Mouse (Mus musculus) midbrain, embryonic 12.5 days (tissue): ENCODE measurements around the gene Srgap1. TPM values are rescaled to one million over a fixed set of nuclear protein-coding genes. Genes with fewer than 3 reads are reported as not detected.

ENCODE experiments used
- ATAC-seq: fragments of 200-750 bp; cut with Nextera tagmentation; 2 replicates; pipeline ENCODE4 v1.8.0; 2017; ENCODE audit warnings: low read depth, moderate TSS enrichment, moderate library complexity; ENCODE audit not compliant: low FRiP score
- H3K27ac ChIP-seq: fragments of 300-500 bp; sonication (generic); replicated peaks from 2 replicates; pipeline ENCODE4 v1.5.1; 2016; ENCODE audit warnings: mild to moderate bottlenecking
- H3K27me3 ChIP-seq: fragments of 300-500 bp; sonication (generic); 2 replicates; pipeline ENCODE4 v1.6.1; 2016; ENCODE audit warnings: mild to moderate bottlenecking
- H3K36me3 ChIP-seq: fragments of 300-500 bp; sonication (generic); 2 replicates; pipeline ENCODE4 v1.6.1; 2016
- H3K4me1 ChIP-seq: fragments of 300-500 bp; sonication (generic); 2 replicates; pipeline ENCODE4 v1.6.1; 2016
- H3K4me2 ChIP-seq: fragments of 300-500 bp; sonication (generic); replicated peaks from 2 replicates; pipeline ENCODE4 v1.6.1; 2016; ENCODE audit warnings: mild to moderate bottlenecking, moderate library complexity
- H3K4me3 ChIP-seq: fragments of 300-500 bp; sonication (generic); 2 replicates; pipeline ENCODE4 v1.5.1; 2016; ENCODE audit warnings: mild to moderate bottlenecking
- H3K9ac ChIP-seq: fragments of 300-500 bp; sonication (generic); replicated peaks from 2 replicates; pipeline ENCODE4 v1.6.1; 2016; ENCODE audit warnings: mild to moderate bottlenecking, moderate library complexity
- H3K9me3 ChIP-seq: fragments of 300-500 bp; sonication (generic); 2 replicates; pipeline ENCODE4 v1.6.1; 2016; ENCODE audit warnings: mild to moderate bottlenecking
- WGBS: fragments of 180-500 bp; shearing (Covaris S2); methylation state at CpG from one replicate; pipeline ENCODE4 v1.1.7; 2016; 5-methylcytosine and 5-hydroxymethylcytosine counted together
- polyA plus RNA-seq: library from polyadenylated mRNA; unstranded; fragments of >200 nt; fragmentation: Nextera tagmentation; extraction: Ambion mirVana; gene quantifications from 2 replicates; pipeline ENCODE4 v1.2.1, GENCODE M21; 2016

Srgap1 gene
- polyA plus RNA-seq, 1 experiment from 2014 or later: 30.1 TPM

DNA sequence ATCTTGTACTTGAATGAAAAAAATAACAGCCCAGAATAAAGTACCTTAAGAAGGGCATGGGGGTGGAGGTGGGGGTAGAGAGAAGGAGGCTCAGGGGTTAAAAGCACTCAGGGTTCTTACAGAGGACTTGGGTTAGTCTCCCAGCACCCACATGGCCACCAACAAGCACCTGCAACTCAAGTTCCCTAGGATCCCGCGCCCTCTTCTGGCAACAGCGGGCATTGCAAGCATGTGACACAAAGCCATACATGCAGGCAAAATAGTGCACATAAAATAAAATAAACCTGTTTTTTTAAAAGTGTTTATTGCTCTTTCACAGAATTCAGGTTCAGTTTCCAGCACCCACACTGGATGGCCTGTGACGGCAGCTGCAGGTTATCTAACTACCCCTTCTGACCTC, 6.7 kb downstream of the Srgap1 start:
- no peak for ATAC-seq
- Histone ChIP-seq H3K4me2 (no peak overlapping the region), H3K27me3 (no peaks in the 10 kb centered on the region), H3K4me1 (peaks cover 9% of the 10 kb centered on the region), H3K9ac (no peak overlapping the region), H3K9me3 (no peaks in the 10 kb centered on the region), H3K4me3 (no peak overlapping the region), H3K36me3 (0 out of 2 replicates have a peak, but pooled peaks cover 3% of the 10 kb centered on the region), H3K27ac (no peak overlapping the region)
- WGBS: 39% methylated on average over 4 of the region's 4 CpGs

DNA sequence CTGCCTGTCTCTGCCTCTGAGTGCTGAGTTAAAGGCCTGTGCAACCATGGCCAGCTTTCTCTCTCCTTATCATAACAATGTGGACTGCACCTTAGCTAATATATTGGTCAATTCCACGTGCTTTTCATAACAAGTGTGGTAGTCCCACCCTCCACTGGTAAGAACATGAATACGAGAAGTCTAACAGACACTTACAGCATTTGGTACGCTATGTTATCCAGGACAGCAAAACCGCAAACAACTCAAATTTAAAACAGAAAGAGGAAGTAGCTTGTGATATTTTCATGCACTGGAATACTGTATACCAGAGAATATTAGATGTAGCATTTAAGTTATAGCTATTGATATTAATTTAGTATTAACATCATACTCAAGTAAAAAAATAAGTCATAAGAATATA, 7.5 kb downstream of the Srgap1 start:
- H3K36me3 ChIP-seq: 0 out of 2 replicates have a peak, but pooled peaks cover 3% of the 10 kb centered on the region
- H3K4me1 ChIP-seq: 0 out of 2 replicates have a peak, but pooled peaks cover 3% of the 10 kb centered on the region
- no peaks in the 10 kb centered on the region for H3K9me3 ChIP-seq
- H3K27ac ChIP-seq: no peak overlapping the region
- no peak overlapping the region for H3K4me3 ChIP-seq
- H3K4me2 ChIP-seq: no peak overlapping the region
- 95% methylated on average over 4 of the region's 4 CpGs for WGBS
- ATAC-seq: no peak
- H3K27me3 ChIP-seq: no peaks in the 10 kb centered on the region
- no peak overlapping the region for H3K9ac ChIP-seq

DNA sequence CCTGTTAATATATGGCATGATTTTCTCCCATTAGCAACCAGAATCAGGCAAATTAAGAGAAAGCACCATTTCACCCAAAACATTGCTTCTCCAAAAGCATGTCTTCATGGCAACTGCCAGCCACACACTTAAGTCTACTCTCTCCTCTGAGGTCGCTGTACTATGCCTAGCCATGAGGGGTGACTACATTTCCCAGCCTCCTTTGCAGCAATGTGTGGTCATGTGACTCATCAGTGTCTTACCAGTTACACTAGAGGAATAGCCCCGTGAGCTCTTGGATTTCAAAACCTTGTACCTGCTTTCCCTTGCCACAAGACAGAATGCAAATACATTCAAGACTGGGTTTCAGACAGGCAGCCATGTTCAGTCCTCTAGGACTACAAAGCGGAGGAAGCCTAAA, 8.6 kb downstream of the Srgap1 start:
- no peak overlapping the region for H3K27ac ChIP-seq
- H3K36me3 ChIP-seq: 0 out of 2 replicates have a peak, but pooled peaks cover 3% of the 10 kb centered on the region
- H3K4me1 ChIP-seq: no peaks in the 10 kb centered on the region
- H3K9me3 ChIP-seq: no peaks in the 10 kb centered on the region
- WGBS: 65% methylated on average over 3 of the region's 3 CpGs
- no peak overlapping the region for H3K9ac ChIP-seq
- no peaks in the 10 kb centered on the region for H3K27me3 ChIP-seq
- no peak overlapping the region for H3K4me3 ChIP-seq
- no peak overlapping the region for H3K4me2 ChIP-seq
- no peak for ATAC-seq

DNA sequence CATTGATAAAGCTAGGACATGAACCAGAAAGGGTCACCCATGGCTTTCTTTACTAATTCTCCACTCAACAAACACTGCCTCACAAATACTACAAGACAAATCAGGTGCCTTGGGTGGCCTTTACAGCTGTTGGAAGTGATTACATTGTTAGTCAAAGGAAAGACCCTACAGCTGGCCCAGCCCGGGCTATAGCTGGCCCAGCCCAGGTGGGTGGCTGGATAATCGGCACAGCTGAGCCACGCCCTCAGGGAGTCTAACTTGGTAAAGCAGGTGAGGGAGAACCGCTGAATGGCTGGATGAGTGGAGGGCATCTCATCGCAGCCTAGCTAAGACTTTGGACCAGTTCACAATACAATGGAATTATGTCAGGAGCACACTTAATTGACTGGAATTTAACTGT, 13.8 kb downstream of the Srgap1 start:
- ATAC-seq: no peak
- 0 out of 2 replicates have a peak, but pooled peaks cover 7% of the 10 kb centered on the region for H3K36me3 ChIP-seq
- WGBS: 80% methylated on average over 5 of the region's 5 CpGs

DNA sequence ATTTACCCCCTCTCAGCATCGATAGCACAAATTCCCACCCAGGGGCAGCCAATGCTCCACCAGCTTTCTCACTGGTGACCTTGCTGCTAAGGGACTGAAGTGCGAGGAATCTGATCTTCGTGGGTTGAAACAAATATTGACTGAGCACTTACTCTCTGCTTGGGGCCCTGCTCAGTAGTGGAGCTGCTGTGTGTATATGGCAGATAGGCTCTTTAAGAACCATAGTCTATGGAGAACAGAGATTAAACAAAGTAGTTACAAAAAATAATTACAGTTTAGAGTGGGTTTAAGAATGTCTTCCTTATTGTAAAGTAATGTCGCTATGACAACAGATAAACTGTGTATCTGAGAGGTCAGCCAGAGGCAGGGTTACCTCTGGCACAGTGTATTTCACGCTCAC, 16.7 kb downstream of the Srgap1 start:
- WGBS: 82% methylated on average over 5 of the region's 5 CpGs
- Histone ChIP-seq H3K27me3 (no peaks in the 10 kb centered on the region), H3K4me1 (no peaks in the 10 kb centered on the region), H3K27ac (no peak overlapping the region), H3K9me3 (no peaks in the 10 kb centered on the region), H3K36me3 (0 out of 2 replicates have a peak, but pooled peaks cover 7% of the 10 kb centered on the region), H3K4me2 (no peak overlapping the region), H3K4me3 (no peak overlapping the region), H3K9ac (no peak overlapping the region)
- ATAC-seq: no peak

More for the DNA sequence above, 13.8 kb downstream of the Srgap1 start:
- H3K4me3 ChIP-seq: no peak overlapping the region
- no peaks in the 10 kb centered on the region for H3K4me1 ChIP-seq
- H3K4me2 ChIP-seq: no peak overlapping the region
- H3K27me3 ChIP-seq: no peaks in the 10 kb centered on the region
- no peaks in the 10 kb centered on the region for H3K9me3 ChIP-seq
- no peak overlapping the region for H3K9ac ChIP-seq
- H3K27ac ChIP-seq: no peak overlapping the region

DNA sequence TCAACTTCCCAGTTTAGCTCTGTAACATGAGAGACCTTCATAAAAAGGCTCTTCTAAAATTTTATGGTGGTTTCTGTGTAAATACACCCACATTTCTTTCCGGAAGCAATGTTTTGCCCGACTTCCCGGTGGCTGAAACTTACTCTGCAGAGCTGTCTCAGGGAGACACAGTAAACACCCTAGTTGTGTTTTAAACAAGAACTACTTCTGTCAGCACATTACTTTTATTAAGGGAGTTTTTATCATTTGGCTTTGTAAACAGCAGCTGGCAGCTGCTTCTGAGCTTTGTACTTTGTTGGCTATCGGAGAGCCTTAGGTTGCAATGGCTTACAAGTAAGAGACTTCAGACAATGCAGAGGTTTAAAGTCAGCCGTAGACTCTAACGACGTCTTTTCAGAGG, 17.4 kb downstream of the Srgap1 start:
- Histone ChIP-seq H3K4me2 (no peak overlapping the region), H3K27me3 (no peaks in the 10 kb centered on the region), H3K4me1 (no peaks in the 10 kb centered on the region), H3K27ac (no peak overlapping the region), H3K4me3 (no peak overlapping the region), H3K9me3 (no peaks in the 10 kb centered on the region), H3K36me3 (0 out of 2 replicates have a peak, but pooled peaks cover 7% of the 10 kb centered on the region), H3K9ac (no peak overlapping the region)
- ATAC-seq: no peak
- 78% methylated on average over 7 of the region's 7 CpGs for WGBS

DNA sequence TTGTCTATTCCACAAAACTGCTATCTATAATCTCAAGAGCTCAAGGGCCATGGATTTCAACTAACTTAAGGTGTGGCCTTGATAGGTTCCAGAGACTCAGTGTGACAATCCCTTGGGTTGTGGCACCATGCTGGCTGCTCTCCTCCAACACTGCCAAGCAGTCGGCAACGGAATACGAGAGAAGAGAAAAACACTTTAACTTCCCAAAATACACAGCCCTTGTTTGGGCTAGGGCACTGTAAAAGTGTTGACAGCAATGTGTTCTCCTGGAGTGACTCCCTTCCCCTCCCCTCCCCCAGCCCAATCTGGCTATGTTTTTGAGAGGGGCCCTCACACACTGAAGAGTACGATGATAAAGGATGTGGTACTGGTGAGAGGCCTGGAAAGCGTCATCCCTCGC, 21.9 kb downstream of the Srgap1 start:
- no peak for ATAC-seq
- H3K9ac ChIP-seq: no peak overlapping the region
- peaks cover 16% of the 10 kb centered on the region for H3K36me3 ChIP-seq
- H3K9me3 ChIP-seq: peaks cover 8% of the 10 kb centered on the region
- WGBS: 94% methylated on average over 6 of the region's 6 CpGs
- H3K4me1 ChIP-seq: no peaks in the 10 kb centered on the region
- H3K4me3 ChIP-seq: no peak overlapping the region
- no peak overlapping the region for H3K4me2 ChIP-seq
- no peak overlapping the region for H3K27ac ChIP-seq
- no peaks in the 10 kb centered on the region for H3K27me3 ChIP-seq

DNA sequence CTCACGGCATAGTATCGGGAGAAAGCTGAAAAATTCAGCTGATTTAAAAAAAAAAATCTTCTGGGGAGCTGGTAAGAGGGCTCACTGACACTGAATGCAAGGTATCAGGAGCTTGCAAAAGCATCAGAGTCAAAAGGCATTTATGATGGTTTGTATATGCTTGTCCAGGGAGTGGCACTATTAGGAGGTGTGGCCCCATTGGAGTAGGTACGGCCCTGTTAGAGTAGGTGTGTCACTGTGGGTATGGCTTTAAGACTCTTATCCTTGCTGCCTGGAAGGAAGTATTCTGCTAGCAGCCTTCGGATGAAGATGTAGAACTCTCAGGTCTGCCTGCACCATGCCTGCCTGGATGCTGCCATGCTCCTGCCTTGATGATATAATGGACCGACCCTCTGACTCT, 26.2 kb downstream of the Srgap1 start:
- H3K27ac ChIP-seq: no peak overlapping the region
- no peak overlapping the region for H3K9ac ChIP-seq
- no peaks in the 10 kb centered on the region for H3K27me3 ChIP-seq
- no peak for ATAC-seq
- H3K36me3 ChIP-seq: peaks cover 8% of the 10 kb centered on the region
- no peak overlapping the region for H3K4me3 ChIP-seq
- peaks cover 9% of the 10 kb centered on the region for H3K4me1 ChIP-seq
- H3K4me2 ChIP-seq: no peak overlapping the region
- 89% methylated on average over 5 of the region's 5 CpGs for WGBS
- peaks cover 8% of the 10 kb centered on the region for H3K9me3 ChIP-seq

DNA sequence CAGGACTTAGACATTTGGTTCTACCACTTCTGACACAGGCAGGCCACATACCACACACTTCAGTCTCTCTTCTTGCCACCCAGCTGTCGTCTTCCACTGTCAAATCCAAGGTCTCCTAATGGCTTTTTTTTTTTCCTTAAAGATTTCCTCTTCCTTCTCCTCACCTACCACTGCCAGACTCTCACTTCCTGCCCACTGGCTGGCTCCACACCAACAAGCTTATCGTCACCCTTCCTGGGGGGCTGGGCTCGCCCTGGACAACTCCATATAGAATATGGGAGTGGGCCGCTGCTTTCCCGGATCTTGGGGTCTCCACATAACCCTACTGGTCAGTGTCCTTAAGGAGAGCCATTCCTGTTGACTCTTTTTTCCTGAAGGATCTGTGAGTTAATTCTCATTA, 26.9 kb downstream of the Srgap1 start:
- 92% methylated on average over 5 of the region's 5 CpGs for WGBS

DNA sequence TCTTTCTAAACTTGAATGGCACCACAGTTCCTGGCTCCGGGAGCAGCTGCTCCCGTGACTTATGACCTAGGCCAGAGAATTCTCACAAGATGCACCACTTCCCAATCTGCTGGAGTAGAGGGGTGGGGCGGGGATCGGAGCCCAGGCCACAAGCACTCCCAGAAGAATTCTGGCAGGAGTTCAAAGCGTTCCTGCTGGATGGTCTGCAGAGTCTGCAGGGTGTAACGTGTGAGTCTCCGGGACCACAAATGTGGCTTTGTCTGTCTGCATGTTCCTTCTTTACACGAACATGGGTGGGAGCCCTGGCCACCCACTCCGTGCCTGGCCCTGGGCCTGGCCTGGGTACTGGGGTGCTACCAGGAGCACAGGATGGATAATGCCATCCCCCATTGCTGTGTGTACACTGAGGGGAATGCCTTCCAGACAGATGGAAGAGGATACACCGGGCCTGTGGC, 28.5 kb downstream of the Srgap1 start:
- Histone ChIP-seq H3K9me3 (peaks cover 2% of the 10 kb centered on the region; the same call in 1 of the 2 replicates), H3K4me2 (no peak overlapping the region; the same call in 1 of the 2 replicates), H3K4me3 (no peak overlapping the region), H3K9ac (no peak overlapping the region), H3K36me3 (no peaks in the 10 kb centered on the region), H3K4me1 (peaks cover 9% of the 10 kb centered on the region), H3K27ac (peak overlapping the region; percentile 36), H3K27me3 (no peaks in the 10 kb centered on the region)
- ATAC-seq: 0 out of 2 replicates have a peak, but pooled peaks have one; percentile 23
- WGBS: 68% methylated on average over 10 of the region's 10 CpGs

More for the DNA sequence above, 26.9 kb downstream of the Srgap1 start:
- H3K27ac ChIP-seq: no peak overlapping the region
- no peak overlapping the region for H3K4me2 ChIP-seq
- no peak overlapping the region for H3K4me3 ChIP-seq
- no peaks in the 10 kb centered on the region for H3K27me3 ChIP-seq
- H3K9me3 ChIP-seq: peaks cover 8% of the 10 kb centered on the region
- H3K36me3 ChIP-seq: peaks cover 8% of the 10 kb centered on the region
- no peak for ATAC-seq
- H3K9ac ChIP-seq: no peak overlapping the region
- H3K4me1 ChIP-seq: peaks cover 9% of the 10 kb centered on the region

DNA sequence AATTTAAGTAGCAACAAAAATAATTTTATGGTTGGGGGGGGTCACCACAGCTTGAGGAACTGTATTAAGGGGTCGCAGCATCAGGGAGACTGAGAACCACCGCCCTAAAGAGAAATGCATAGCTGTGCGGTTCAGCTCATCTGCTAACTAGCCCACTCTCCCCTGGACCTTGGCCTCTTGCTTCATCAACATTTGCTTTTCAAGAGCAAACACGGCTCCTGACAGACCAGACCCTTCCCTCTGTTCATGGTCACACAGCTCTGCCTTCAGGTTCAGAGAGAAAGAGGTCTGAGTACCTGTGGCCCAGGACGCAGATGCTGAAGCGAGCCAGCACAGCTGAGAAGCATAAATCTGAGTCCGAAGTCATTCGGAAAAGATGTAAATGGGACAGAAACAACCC, 29.4 kb downstream of the Srgap1 start:
- H3K4me2 ChIP-seq: no peak overlapping the region
- no peaks in the 10 kb centered on the region for H3K36me3 ChIP-seq
- peaks cover 2% of the 10 kb centered on the region; the same call in 1 of the 2 replicates for H3K9me3 ChIP-seq
- ATAC-seq: no peak
- H3K27me3 ChIP-seq: no peaks in the 10 kb centered on the region
- no peak overlapping the region for H3K4me3 ChIP-seq
- H3K27ac ChIP-seq: no peak overlapping the region
- H3K9ac ChIP-seq: no peak overlapping the region
- 90% methylated on average over 8 of the region's 8 CpGs for WGBS
- peaks cover 9% of the 10 kb centered on the region for H3K4me1 ChIP-seq

DNA sequence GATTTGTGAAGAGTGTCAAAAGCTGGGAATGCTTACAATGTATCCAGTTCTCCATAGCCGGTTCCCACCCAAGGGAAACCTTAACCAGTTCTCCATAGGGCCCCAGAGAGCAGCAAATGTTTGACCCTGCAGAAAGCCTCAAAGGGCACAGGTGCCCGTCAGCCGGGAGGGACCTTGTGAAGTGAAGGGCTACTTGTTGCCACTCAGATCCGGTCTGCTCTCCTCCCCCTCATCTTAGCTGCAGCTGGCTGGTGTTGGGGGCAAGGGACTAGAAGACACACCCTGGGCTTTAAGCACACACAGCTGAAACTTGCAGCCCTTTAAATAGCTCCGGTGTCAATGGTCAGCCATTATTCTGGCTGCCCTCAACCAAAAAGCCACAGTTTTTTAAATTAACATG, 30.1 kb downstream of the Srgap1 start:
- H3K9ac ChIP-seq: no peak overlapping the region
- peaks cover 9% of the 10 kb centered on the region for H3K4me1 ChIP-seq
- H3K27ac ChIP-seq: no peak overlapping the region
- no peak for ATAC-seq
- no peaks in the 10 kb centered on the region for H3K36me3 ChIP-seq
- H3K4me2 ChIP-seq: no peak overlapping the region
- WGBS: 83% methylated on average over 5 of the region's 5 CpGs
- no peaks in the 10 kb centered on the region; the same call in 1 of the 2 replicates for H3K9me3 ChIP-seq
- no peak overlapping the region for H3K4me3 ChIP-seq
- no peaks in the 10 kb centered on the region for H3K27me3 ChIP-seq

DNA sequence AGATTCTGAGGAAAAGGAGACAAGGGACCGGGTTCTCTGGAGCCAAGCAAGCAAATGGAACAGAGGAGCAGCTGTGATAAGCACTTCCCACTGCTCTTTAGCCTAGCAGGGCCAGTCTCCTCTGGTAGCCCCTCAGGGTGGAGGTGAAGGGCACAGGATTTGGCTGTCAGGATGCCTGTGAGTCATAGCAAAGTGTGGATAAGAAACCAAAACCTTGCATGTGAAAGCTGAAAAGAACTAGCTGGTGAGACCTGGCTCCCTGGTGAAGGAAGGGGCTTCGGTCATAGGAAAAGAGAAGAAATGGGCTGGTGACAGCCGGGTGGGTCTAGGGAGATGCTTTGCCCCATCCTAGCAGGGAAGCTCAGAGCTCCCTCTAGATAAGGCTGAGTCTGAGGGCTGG, 30.5 kb downstream of the Srgap1 start:
- Histone ChIP-seq H3K9ac (no peak overlapping the region), H3K9me3 (no peaks in the 10 kb centered on the region), H3K36me3 (no peaks in the 10 kb centered on the region), H3K27ac (no peak overlapping the region), H3K4me3 (no peak overlapping the region), H3K4me2 (no peak overlapping the region), H3K27me3 (no peaks in the 10 kb centered on the region), H3K4me1 (peaks cover 9% of the 10 kb centered on the region)
- ATAC-seq: no peak
- WGBS: 87% methylated on average over 3 of the region's 3 CpGs
